Mouse (Mus musculus): ENCODE results near the gene Gcnt2. TPM values are rescaled to one million over a fixed set of nuclear protein-coding genes. Genes with fewer than 3 reads are reported as not detected.
A peak's percentile ranks its signal among the peaks of the same experiment; 100 is the strongest.
"Not testable (repeated sequence)": the region's sequence is repeated elsewhere in the genome, so short reads cannot be mapped to it uniquely, and the experiment has no call there.

Gcnt2 gene
- polyA plus RNA-seq, 1 experiment = 4.2 TPM

- no peak for TF ChIP-seq POLR2A (IDR thresholded peaks at IDR 0.05; ENCODE audit: borderline replicate concordance, extremely low read depth, insufficient read depth, insufficient read length, poor library complexity, severe bottlenecking)
- TF ChIP-seq CTCF (IDR thresholded peaks at IDR 0.05; ENCODE audit: borderline replicate concordance, extremely low read depth, insufficient read depth, insufficient read length) = no peak
- no peak for DNase-seq (ENCODE audit: low read depth)
Observed at GRCm38 (mm10) chr13:40978652-40979051, 119.1 kb downstream of the Gcnt2 start.

- no peak for DNase-seq (ENCODE audit: low read depth)
- TF ChIP-seq CTCF (IDR thresholded peaks at IDR 0.05; ENCODE audit: borderline replicate concordance, extremely low read depth, insufficient read depth, insufficient read length) (no peak), POLR2A (IDR thresholded peaks at IDR 0.05; ENCODE audit: borderline replicate concordance, extremely low read depth, insufficient read depth, insufficient read length, poor library complexity, severe bottlenecking) (no peak)
Observed at GRCm38 (mm10) chr13:40979321-40979720, 119.8 kb downstream of the Gcnt2 start.

- no peak for DNase-seq (ENCODE audit: low read depth)
- no peak for TF ChIP-seq POLR2A (IDR thresholded peaks at IDR 0.05; ENCODE audit: borderline replicate concordance, extremely low read depth, insufficient read depth, insufficient read length, poor library complexity, severe bottlenecking)
- TF ChIP-seq CTCF (IDR thresholded peaks at IDR 0.05; ENCODE audit: borderline replicate concordance, extremely low read depth, insufficient read depth, insufficient read length) = no peak
Observed at GRCm38 (mm10) chr13:40982759-40983158, 123.2 kb downstream of the Gcnt2 start.

- DNase-seq (ENCODE audit: low read depth) = no peak
- no peak for TF ChIP-seq CTCF (IDR thresholded peaks at IDR 0.05; ENCODE audit: borderline replicate concordance, extremely low read depth, insufficient read depth, insufficient read length)
- TF ChIP-seq POLR2A (IDR thresholded peaks at IDR 0.05; ENCODE audit: borderline replicate concordance, extremely low read depth, insufficient read depth, insufficient read length, poor library complexity, severe bottlenecking) = no peak
Observed at GRCm38 (mm10) chr13:40986081-40986480, 126.5 kb downstream of the Gcnt2 start.

GRCm38 (mm10) chr13:40987608-40988303 lies 128.2 kb downstream of the Gcnt2 start:
- not testable (repeated sequence) for DNase-seq (ENCODE audit: low read depth)

- DNase-seq (ENCODE audit: low read depth) = no peak
- TF ChIP-seq CTCF (IDR thresholded peaks at IDR 0.05; ENCODE audit: borderline replicate concordance, extremely low read depth, insufficient read depth, insufficient read length) (no peak), POLR2A (IDR thresholded peaks at IDR 0.05; ENCODE audit: borderline replicate concordance, extremely low read depth, insufficient read depth, insufficient read length, poor library complexity, severe bottlenecking) (no peak)
Observed at GRCm38 (mm10) chr13:40988418-40988817, 128.9 kb downstream of the Gcnt2 start.

GRCm38 (mm10) chr13:40994487-40995263 lies 135.1 kb downstream of the Gcnt2 start:
- DNase-seq (ENCODE audit: low read depth) = peak; percentile 84
- TF ChIP-seq CTCF (IDR thresholded peaks at IDR 0.05; ENCODE audit: borderline replicate concordance, extremely low read depth, insufficient read depth, insufficient read length) (no peak), POLR2A (IDR thresholded peaks at IDR 0.05; ENCODE audit: borderline replicate concordance, extremely low read depth, insufficient read depth, insufficient read length, poor library complexity, severe bottlenecking) (no peak)

GRCm38 (mm10) chr13:40998537-40998936 lies 139.0 kb downstream of the Gcnt2 start:
- not testable (repeated sequence) for DNase-seq (ENCODE audit: low read depth)

GRCm38 (mm10) chr13:41000140-41000925 lies 140.8 kb downstream of the Gcnt2 start:
- DNase-seq (ENCODE audit: low read depth) = peak; percentile 42
- TF ChIP-seq POLR2A (IDR thresholded peaks at IDR 0.05; ENCODE audit: borderline replicate concordance, extremely low read depth, insufficient read depth, insufficient read length, poor library complexity, severe bottlenecking) = no peak
- TF ChIP-seq CTCF (IDR thresholded peaks at IDR 0.05; ENCODE audit: borderline replicate concordance, extremely low read depth, insufficient read depth, insufficient read length) = 0 out of 2 replicates have a peak, but pooled peaks have one; percentile 20

GRCm38 (mm10) chr13:41000926-41001639 lies 141.5 kb downstream of the Gcnt2 start, which contains the start of gene Pak1ip1:
Gene Pak1ip1, plus strand, starts transcription at chr13:41001023.
- peak; percentile 98 for DNase-seq (ENCODE audit: low read depth)
- TF ChIP-seq POLR2A (IDR thresholded peaks at IDR 0.05; ENCODE audit: borderline replicate concordance, extremely low read depth, insufficient read depth, insufficient read length, poor library complexity, severe bottlenecking) (peak; percentile 34; the same call in 1 of the 2 replicates), CTCF (IDR thresholded peaks at IDR 0.05; ENCODE audit: borderline replicate concordance, extremely low read depth, insufficient read depth, insufficient read length) (no peak)

- no peak for TF ChIP-seq POLR2A (IDR thresholded peaks at IDR 0.05; ENCODE audit: borderline replicate concordance, extremely low read depth, insufficient read depth, insufficient read length, poor library complexity, severe bottlenecking)
- no peak for TF ChIP-seq CTCF (IDR thresholded peaks at IDR 0.05; ENCODE audit: borderline replicate concordance, extremely low read depth, insufficient read depth, insufficient read length)
Observed at GRCm38 (mm10) chr13:41002001-41002400, 142.4 kb downstream of the Gcnt2 start.

More at GRCm38 (mm10) chr13:41002001-41002400, 142.4 kb downstream of the Gcnt2 start:
- no peak for DNase-seq (ENCODE audit: low read depth)

Measured in brain, embryonic 14.5 days (tissue).